Mouse (Mus musculus) intestine, embryonic 15.5 days (tissue): ENCODE results near the gene Pramef12. TPM values are rescaled to one million over a fixed set of nuclear protein-coding genes. Genes with fewer than 3 reads are reported as not detected.

Source experiments
- ATAC-seq: fragments of 200-750 bp; cut with Nextera tagmentation; 2 replicates; pipeline ENCODE4 v1.8.0; 2017; ENCODE audit warnings: moderate TSS enrichment, moderate library complexity
- H3K27ac ChIP-seq: fragments of 300-500 bp; sonication (generic); 2 replicates; pipeline ENCODE4 v1.5.1; 2015; ENCODE audit warnings: mild to moderate bottlenecking, inconsistent platforms
- H3K27me3 ChIP-seq: fragments of 300-500 bp; sonication (generic); replicated peaks from 2 replicates; pipeline ENCODE4 v1.6.1; 2015; ENCODE audit warnings: inconsistent platforms
- H3K36me3 ChIP-seq: fragments of 300-500 bp; sonication (generic); 2 replicates; pipeline ENCODE4 v1.6.1; 2015; ENCODE audit warnings: inconsistent platforms
- H3K4me1 ChIP-seq: fragments of 300-500 bp; sonication (generic); replicated peaks from 2 replicates; pipeline ENCODE4 v1.6.1; 2015; ENCODE audit warnings: inconsistent platforms
- H3K4me2 ChIP-seq: fragments of 300-500 bp; sonication (generic); replicated peaks from 2 replicates; pipeline ENCODE4 v1.6.1; 2015; ENCODE audit warnings: mild to moderate bottlenecking, inconsistent platforms
- H3K4me3 ChIP-seq: fragments of 300-500 bp; sonication (generic); replicated peaks from 2 replicates; pipeline ENCODE4 v1.5.1; 2015; ENCODE audit warnings: inconsistent platforms
- H3K9ac ChIP-seq: fragments of 300-500 bp; sonication (generic); 2 replicates; pipeline ENCODE4 v1.6.1; 2015; ENCODE audit warnings: inconsistent platforms
- H3K9me3 ChIP-seq: fragments of 300-500 bp; sonication (generic); 2 replicates; pipeline ENCODE4 v1.6.1; 2016; ENCODE audit warnings: inconsistent platforms
- WGBS: fragments of 180-500 bp; shearing (Covaris S2); methylation state at CpG from one replicate; pipeline ENCODE4 v1.1.7; 2015; 5-methylcytosine and 5-hydroxymethylcytosine counted together
- polyA plus RNA-seq: library from polyadenylated mRNA; unstranded; fragments of >200 nt; fragmentation: Nextera tagmentation; extraction: Ambion mirVana; gene quantifications from 2 replicates; pipeline ENCODE4 v1.2.1, GENCODE M21; 2015

Pramef12 gene
- not detected in 2 replicates for polyA plus RNA-seq

GRCm38 (mm10) chr4:144408290-144408689, at the start of gene Pramef12:
TSS of gene Pramef12 (minus strand) at chr4:144408464.
- Histone ChIP-seq H3K4me1 (0 out of 2 replicates have a peak, but pooled peaks cover 2% of the 10 kb centered on the region), H3K9me3 (no peaks in the 10 kb centered on the region), H3K27ac (no peak within 1 kb of the TSS), H3K36me3 (no peaks in the 10 kb centered on the region), H3K4me2 (no peak within 1 kb of the TSS), H3K4me3 (no peak within 1 kb of the TSS), H3K9ac (no peak within 1 kb of the TSS), H3K27me3 (no peaks in the 10 kb centered on the region)
- 62% methylated on average over 9 of the region's 9 CpGs for WGBS
- ATAC-seq, result no peak

- no peaks in the 10 kb centered on the region for H3K36me3 ChIP-seq
- H3K4me2 ChIP-seq, result no peak within 1 kb of the TSS
- H3K27ac ChIP-seq, result no peak within 1 kb of the TSS
- 83% methylated on average over 2 of the region's 2 CpGs for WGBS
- no peak within 1 kb of the TSS for H3K9ac ChIP-seq
- ATAC-seq, result no peak
- H3K27me3 ChIP-seq, result no peaks in the 10 kb centered on the region
- no peaks in the 10 kb centered on the region for H3K4me1 ChIP-seq
- H3K4me3 ChIP-seq, result no peak within 1 kb of the TSS
- H3K9me3 ChIP-seq, result no peaks in the 10 kb centered on the region
Measured at GRCm38 (mm10) chr4:144453217-144453616, 45.0 kb upstream of the Pramef12 start, which contains the start of gene Gm9944. TSS of gene Gm9944 (minus strand) at chr4:144453317.

GRCm38 (mm10) chr4:144448546-144448945, 40.3 kb upstream of the Pramef12 start:
- no peaks in the 10 kb centered on the region for H3K27me3 ChIP-seq
- no peak overlapping the region for H3K4me2 ChIP-seq
- H3K4me3 ChIP-seq, result no peak overlapping the region
- no peaks in the 10 kb centered on the region for H3K9me3 ChIP-seq
- 74% methylated on average over 2 of the region's 2 CpGs for WGBS
- no peaks in the 10 kb centered on the region for H3K36me3 ChIP-seq
- no peak overlapping the region for H3K9ac ChIP-seq
- H3K27ac ChIP-seq, result no peak overlapping the region
- no peaks in the 10 kb centered on the region for H3K4me1 ChIP-seq
- no peak for ATAC-seq

GRCm38 (mm10) chr4:144441582-144441981, 33.3 kb upstream of the Pramef12 start:
- H3K27me3 ChIP-seq, result no peaks in the 10 kb centered on the region
- no peak overlapping the region for H3K27ac ChIP-seq
- no peaks in the 10 kb centered on the region for H3K36me3 ChIP-seq
- no peak overlapping the region for H3K4me3 ChIP-seq
- H3K4me1 ChIP-seq, result no peaks in the 10 kb centered on the region
- no peak overlapping the region for H3K9ac ChIP-seq
- ATAC-seq, result no peak
- WGBS, result 61% methylated on average over 1 of the region's 1 CpGs
- no peak overlapping the region for H3K4me2 ChIP-seq
- no peaks in the 10 kb centered on the region for H3K9me3 ChIP-seq

GRCm38 (mm10) chr4:144441095-144441494, 32.8 kb upstream of the Pramef12 start:
- 92% methylated on average over 4 of the region's 4 CpGs for WGBS
- H3K9ac ChIP-seq, result no peak overlapping the region
- no peak overlapping the region for H3K4me2 ChIP-seq
- no peak overlapping the region for H3K27ac ChIP-seq
- no peaks in the 10 kb centered on the region for H3K27me3 ChIP-seq
- ATAC-seq, result no peak
- H3K4me3 ChIP-seq, result no peak overlapping the region
- H3K9me3 ChIP-seq, result no peaks in the 10 kb centered on the region
- H3K4me1 ChIP-seq, result no peaks in the 10 kb centered on the region
- H3K36me3 ChIP-seq, result no peaks in the 10 kb centered on the region

- Histone ChIP-seq H3K27ac (no peak within 1 kb of the TSS), H3K4me3 (no peak within 1 kb of the TSS), H3K9me3 (no peaks in the 10 kb centered on the region), H3K9ac (no peak within 1 kb of the TSS), H3K4me2 (no peak within 1 kb of the TSS), H3K4me1 (no peaks in the 10 kb centered on the region), H3K27me3 (no peaks in the 10 kb centered on the region), H3K36me3 (no peaks in the 10 kb centered on the region)
- ATAC-seq, result no peak
Measured at GRCm38 (mm10) chr4:144438672-144439071, 30.4 kb upstream of the Pramef12 start, which contains the start of gene 1700012P22Rik. TSS of gene 1700012P22Rik (minus strand) at chr4:144438772.

GRCm38 (mm10) chr4:144433216-144433615, 25.0 kb upstream of the Pramef12 start:
- no peak overlapping the region for H3K9ac ChIP-seq
- no peak overlapping the region for H3K27ac ChIP-seq
- no peaks in the 10 kb centered on the region for H3K9me3 ChIP-seq
- H3K4me1 ChIP-seq, result no peaks in the 10 kb centered on the region
- WGBS, result 80% methylated on average over 5 of the region's 5 CpGs
- H3K4me2 ChIP-seq, result no peak overlapping the region
- no peak overlapping the region for H3K4me3 ChIP-seq
- ATAC-seq, result no peak
- no peaks in the 10 kb centered on the region for H3K27me3 ChIP-seq
- H3K36me3 ChIP-seq, result no peaks in the 10 kb centered on the region

GRCm38 (mm10) chr4:144430723-144431122, 22.5 kb upstream of the Pramef12 start:
- ATAC-seq, result no peak
- no peak overlapping the region for H3K4me3 ChIP-seq
- no peak overlapping the region for H3K4me2 ChIP-seq
- no peak overlapping the region for H3K9ac ChIP-seq
- H3K9me3 ChIP-seq, result no peaks in the 10 kb centered on the region
- no peak overlapping the region for H3K27ac ChIP-seq
- H3K27me3 ChIP-seq, result no peaks in the 10 kb centered on the region
- 70% methylated on average over 2 of the region's 2 CpGs for WGBS
- no peaks in the 10 kb centered on the region for H3K4me1 ChIP-seq
- no peaks in the 10 kb centered on the region for H3K36me3 ChIP-seq

- no peaks in the 10 kb centered on the region for H3K36me3 ChIP-seq
- no peaks in the 10 kb centered on the region for H3K4me1 ChIP-seq
- no peak for ATAC-seq
- H3K27ac ChIP-seq, result no peak overlapping the region
- H3K4me3 ChIP-seq, result no peak overlapping the region
- 18% methylated on average over 3 of the region's 3 CpGs for WGBS
- no peaks in the 10 kb centered on the region for H3K9me3 ChIP-seq
- no peak overlapping the region for H3K4me2 ChIP-seq
- no peak overlapping the region for H3K9ac ChIP-seq
- H3K27me3 ChIP-seq, result no peaks in the 10 kb centered on the region
Measured at GRCm38 (mm10) chr4:144428868-144429267, 20.6 kb upstream of the Pramef12 start.

GRCm38 (mm10) chr4:144424590-144424989, 16.3 kb upstream of the Pramef12 start:
- H3K36me3 ChIP-seq, result no peaks in the 10 kb centered on the region
- no peak overlapping the region for H3K4me3 ChIP-seq
- H3K27ac ChIP-seq, result no peak overlapping the region
- no peaks in the 10 kb centered on the region for H3K4me1 ChIP-seq
- H3K4me2 ChIP-seq, result no peak overlapping the region
- H3K9me3 ChIP-seq, result no peaks in the 10 kb centered on the region
- 85% methylated on average over 5 of the region's 5 CpGs for WGBS
- no peaks in the 10 kb centered on the region for H3K27me3 ChIP-seq
- ATAC-seq, result no peak
- H3K9ac ChIP-seq, result no peak overlapping the region

GRCm38 (mm10) chr4:144420644-144421043, 12.4 kb upstream of the Pramef12 start:
- Histone ChIP-seq H3K9me3 (no peaks in the 10 kb centered on the region), H3K9ac (no peak overlapping the region), H3K4me3 (no peak overlapping the region), H3K36me3 (no peaks in the 10 kb centered on the region), H3K27me3 (no peaks in the 10 kb centered on the region), H3K4me2 (no peak overlapping the region), H3K27ac (no peak overlapping the region), H3K4me1 (no peaks in the 10 kb centered on the region)
- ATAC-seq, result no peak

- ATAC-seq, result no peak
Measured at GRCm38 (mm10) chr4:144406261-144406660, 2.0 kb downstream of the Pramef12 start.

GRCm38 (mm10) chr4:144404456-144405086, 3.7 kb downstream of the Pramef12 start:
- Histone ChIP-seq H3K36me3 (no peaks in the 10 kb centered on the region), H3K4me1 (0 out of 2 replicates have a peak, but pooled peaks cover 2% of the 10 kb centered on the region), H3K4me2 (peak overlapping the region; percentile 75), H3K27me3 (no peaks in the 10 kb centered on the region), H3K9ac (peak overlapping the region; percentile 26), H3K27ac (peak overlapping the region; percentile 17; the same call in 1 of the 2 replicates), H3K4me3 (peak overlapping the region; percentile 31), H3K9me3 (no peaks in the 10 kb centered on the region)
- 4% methylated on average over 16 of the region's 17 CpGs for WGBS
- peak; percentile 93 for ATAC-seq

More at GRCm38 (mm10) chr4:144406261-144406660, 2.0 kb downstream of the Pramef12 start:
- Histone ChIP-seq H3K27ac (no peak overlapping the region), H3K4me2 (no peak overlapping the region), H3K36me3 (no peaks in the 10 kb centered on the region), H3K9me3 (no peaks in the 10 kb centered on the region), H3K27me3 (no peaks in the 10 kb centered on the region), H3K4me1 (0 out of 2 replicates have a peak, but pooled peaks cover 2% of the 10 kb centered on the region), H3K4me3 (no peak overlapping the region), H3K9ac (no peak overlapping the region)
- WGBS, result 71% methylated on average over 3 of the region's 3 CpGs
